In genomic region chr13:79453227-79453626, GRCm38 (mm10) we compare ENCODE assay signal across 17 mouse cellular contexts.
DNase-seq lines count a peak whose midpoint lies in the region; ATAC-seq and TF ChIP-seq lines count a peak whose summit lies in the region.
"Had no signal": no experiment of that assay in that cellular context is flagged by ENCODE, and none has a peak within 500 bp of the region (broad histone marks: within the 10 kb centered on the region; RNA-seq: fewer than 3 reads in every experiment).

No protein-coding gene starts in this region.

- no peaks in the 10 kb centered on the region for H3K36me3 ChIP-seq in ES-E14 (ENCODE audit: control insufficient read depth, insufficient read depth, low read length, poor library complexity, severe bottlenecking)
- no peaks in the 10 kb centered on the region for H3K36me3 ChIP-seq in liver, embryonic 12.5 days
- H3K36me3 ChIP-seq: limb, embryonic 13.5 days had no signal

- H3K27ac ChIP-seq in gastrocnemius, adult 2 months: no peak overlapping the region
- H3K27ac ChIP-seq in left cerebral cortex, adult 2 months: no peak overlapping the region
- H3K27ac ChIP-seq in ES-E14 (ENCODE audit: insufficient read depth, low read depth, low read length, poor library complexity, severe bottlenecking): no peak overlapping the region
- no peak overlapping the region for H3K27ac ChIP-seq in liver, embryonic 12.5 days
- H3K27ac ChIP-seq: limb, embryonic 13.5 days had no signal

- no peak for ATAC-seq in liver, embryonic 12.5 days
- ATAC-seq: inflammation-experienced regulatory T-cells, adult 6 months had no signal

- intact Hi-C loops in gastrocnemius, adult 2 months (cut with DNase I): no loop called here
- intact Hi-C loops in left cerebral cortex, adult 2 months (cut with DNase I): loop anchor here (10.0 kb wide), 1 partner anchor 392 kb away; no protein-coding TSS in a partner anchor

- no peak overlapping the region for H3K9ac ChIP-seq in ES-E14 (ENCODE audit: insufficient read depth, low read depth, low read length, poor library complexity, severe bottlenecking)
- no peak overlapping the region for H3K9ac ChIP-seq in liver, embryonic 12.5 days
- H3K9ac ChIP-seq: limb, embryonic 13.5 days had no signal

- DNase-seq in gastrocnemius, adult 2 months: no peak
- no peak for DNase-seq in gastrocnemius, postnatal 4 days (ENCODE audit: low spot score in 2 of 2)
- no peak for DNase-seq in left cerebral cortex, adult 2 months (ENCODE audit: extremely low spot score in 1 of 2, low spot score in 2 of 2)
- DNase-seq in left cerebral cortex, adult 11 months (ENCODE audit: low spot score): no peak
- peak; percentile 33 for DNase-seq in ES-E14 (ENCODE audit: low read depth, low spot score)
- DNase-seq in hindlimb bud, embryonic 11.5 days (ENCODE audit: extremely low spot score, low read depth, low spot score): peak; percentile 20
- DNase-seq in lung, postnatal 4 days: no peak
- DNase-seq: adrenal gland, postnatal 14 days; cerebellum, postnatal 36 days; kidney, postnatal 25 days; lung, adult 2 months; right cerebral cortex, postnatal 4 days; thymus, postnatal 25 days had no signal

- in situ Hi-C loops in ES-E14 (cut with MboI; ENCODE audit: low sequenced_read_pairs in 2 of 2, unreplicated experiment in 2 of 2): no loop called here

- no peaks in the 10 kb centered on the region for H3K27me3 ChIP-seq in liver, embryonic 12.5 days (replicated peaks)
- H3K27me3 ChIP-seq: CH12.LX; limb, embryonic 13.5 days had no signal

- TF ChIP-seq CTCF in gastrocnemius, adult 2 months (IDR thresholded peaks at IDR 0.05): peak; percentile 9; the same call in 1 of the 2 replicates
- peak; percentile 46 for TF ChIP-seq CTCF in left cerebral cortex, adult 2 months (IDR thresholded peaks at IDR 0.05)

- WGBS in liver, embryonic 12.5 days (ENCODE audit: insufficient replicate concordance): 38% methylated on average over 1 of the region's 1 CpGs

- H3K4me3 ChIP-seq in gastrocnemius, adult 2 months: no peak overlapping the region
- H3K4me3 ChIP-seq in left cerebral cortex, adult 2 months: no peak overlapping the region
- no peak overlapping the region for H3K4me3 ChIP-seq in ES-E14 (ENCODE audit: insufficient read depth in 1 of 2, low read depth in 1 of 2, low read length in 2 of 2, poor library complexity in 1 of 2, severe bottlenecking in 1 of 2)
- H3K4me3 ChIP-seq in liver, embryonic 12.5 days: no peak overlapping the region
- H3K4me3 ChIP-seq: limb, embryonic 13.5 days had no signal

- H3K4me2 ChIP-seq in liver, embryonic 12.5 days: no peak overlapping the region
- H3K4me2 ChIP-seq: limb, embryonic 13.5 days had no signal

- H3K9me3 ChIP-seq in ES-E14 (ENCODE audit: control insufficient read depth, insufficient read depth, low read depth, low read length): no peaks in the 10 kb centered on the region
- no peaks in the 10 kb centered on the region for H3K9me3 ChIP-seq in liver, embryonic 12.5 days (replicated peaks)
- H3K9me3 ChIP-seq: limb, embryonic 13.5 days had no signal

- H3K4me1 ChIP-seq in ES-E14 (ENCODE audit: control insufficient read depth in 2 of 2, insufficient read depth in 2 of 2, low read length in 2 of 2, poor library complexity in 1 of 2): no peaks in the 10 kb centered on the region
- H3K4me1 ChIP-seq in liver, embryonic 12.5 days: no peaks in the 10 kb centered on the region
- H3K4me1 ChIP-seq: limb, embryonic 13.5 days had no signal

TF ChIP-seq in ES-E14, 5 proteins besides CTCF, POLR2A, EP300 and RAD21:
- TF ChIP-seq HCFC1 (IDR thresholded peaks at IDR 0.05; ENCODE audit: borderline replicate concordance, insufficient read depth, low read length): no peak
- TF ChIP-seq ZC3H11A (IDR thresholded peaks at IDR 0.05; ENCODE audit: borderline replicate concordance, low read depth, low read length): peak; percentile 40; the same call in 1 of the 2 replicates

Comparison
In these comparisons a context has a peak if more than half of its experiments do, and no peak if none do; other contexts are left out.
1. DNase-seq: peak in ES-E14 (single experiment) and hindlimb bud, embryonic 11.5 days (single experiment); none in gastrocnemius, adult 2 months (single experiment), gastrocnemius, postnatal 4 days (0 of 2), left cerebral cortex, adult 2 months (0 of 2), left cerebral cortex, adult 11 months (single experiment) and lung, postnatal 4 days (0 of 2).